Mouse (Mus musculus) liver, postnatal 0 days (tissue): ENCODE data around the gene Gtsf1l.

Experiments
- CTCF ChIP-seq: sonication (generic); IDR thresholded peaks from 2 replicates; pipeline ENCODE4 v1.5.1; 2016; ENCODE audit warnings: antibody characterized with exemption, low read depth
- EP300 ChIP-seq: IDR thresholded peaks from 2 replicates; pipeline ENCODE4 v1.6.1; 2016; ENCODE audit warnings: antibody characterized with exemption, low read depth, mild to moderate bottlenecking

DNA sequence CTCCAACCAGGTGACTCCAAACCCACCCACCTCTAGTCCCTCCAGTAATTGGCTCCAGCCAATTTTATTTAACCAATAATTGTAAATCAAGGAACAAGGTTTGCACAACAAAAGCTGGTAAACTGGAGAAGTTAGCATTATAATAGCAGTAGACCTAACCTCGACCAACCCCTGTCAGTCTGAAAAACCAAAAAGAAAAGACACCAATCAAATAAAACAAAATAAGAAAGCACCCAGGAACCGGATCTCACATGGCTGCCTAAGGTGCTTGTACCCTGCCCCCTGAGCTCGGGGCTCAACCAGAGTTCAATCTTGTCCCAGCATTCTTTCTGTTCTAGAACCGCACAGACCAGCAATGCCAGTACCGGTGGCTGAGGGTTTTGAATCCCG lies 25.5 kb downstream of the Gtsf1l start:
- no peak for TF ChIP-seq CTCF
- TF ChIP-seq EP300, result no peak
